Mouse (Mus musculus): Measurements from ENCODE around the gene U2af1l4.

U2af1l4 gene

GRCm38 (mm10) chr7:30614454-30614853 is 51.4 kb downstream of the U2af1l4 start:
- DNase-seq = no peak
